Mouse (Mus musculus) lung, embryonic 15.5 days (tissue): ENCODE measurements around the gene Gm14403. TPM values are rescaled to one million over a fixed set of nuclear protein-coding genes. Genes with fewer than 3 reads are reported as not detected.
"Not testable (repeated sequence)": the region's sequence is repeated elsewhere in the genome, so short reads cannot be mapped to it uniquely, and the experiment has no call there.

Experiments
- ATAC-seq: fragments of 200-750 bp; cut with Nextera tagmentation; 2 replicates; pipeline ENCODE4 v1.8.0; 2017; ENCODE audit warnings: moderate number of reproducible peaks, borderline replicate concordance; ENCODE audit not compliant: low FRiP score, low TSS enrichment; ENCODE audit errors: extremely low read depth
- H3K27ac ChIP-seq: fragments of 300-500 bp; sonication (generic); 2 replicates; pipeline ENCODE4 v1.5.1; 2015; ENCODE audit warnings: moderate library complexity, mild to moderate bottlenecking, inconsistent platforms
- H3K27me3 ChIP-seq: fragments of 300-500 bp; sonication (generic); 2 replicates; pipeline ENCODE4 v1.6.1; 2015; ENCODE audit warnings: inconsistent platforms
- H3K36me3 ChIP-seq: fragments of 300-500 bp; sonication (generic); 2 replicates; pipeline ENCODE4 v1.6.1; 2015; ENCODE audit warnings: inconsistent platforms
- H3K4me1 ChIP-seq: fragments of 300-500 bp; sonication (generic); 2 replicates; pipeline ENCODE4 v1.6.1; 2015; ENCODE audit warnings: inconsistent platforms
- H3K4me2 ChIP-seq: fragments of 300-500 bp; sonication (generic); 2 replicates; pipeline ENCODE4 v1.6.1; 2015; ENCODE audit warnings: inconsistent platforms, mild to moderate bottlenecking, moderate library complexity
- H3K4me3 ChIP-seq: fragments of 300-500 bp; sonication (generic); 2 replicates; pipeline ENCODE4 v1.5.1; 2015; ENCODE audit warnings: mild to moderate bottlenecking, inconsistent platforms
- H3K9ac ChIP-seq: fragments of 300-500 bp; sonication (generic); 2 replicates; pipeline ENCODE4 v1.6.1; 2015; ENCODE audit warnings: inconsistent platforms
- H3K9me3 ChIP-seq: fragments of 300-500 bp; sonication (generic); 2 replicates; pipeline ENCODE4 v1.6.1; 2016; ENCODE audit warnings: inconsistent platforms
- WGBS: fragments of 180-500 bp; shearing (Covaris S2); methylation state at CpG from one replicate; pipeline ENCODE4 v1.1.7; 2015; 5-methylcytosine and 5-hydroxymethylcytosine counted together
- polyA plus RNA-seq: library from polyadenylated mRNA; unstranded; fragments of >200 nt; fragmentation: Nextera tagmentation; extraction: Ambion mirVana; gene quantifications from 2 replicates; pipeline ENCODE4 v1.2.1, GENCODE M21; 2015

Gm14403 gene
- polyA plus RNA-seq, 1 experiment from 2014 or later, result 9.7 TPM

- ATAC-seq, H3K4me1 ChIP-seq, H3K36me3 ChIP-seq, H3K4me2 ChIP-seq, H3K9ac ChIP-seq, H3K9me3 ChIP-seq, H3K4me3 ChIP-seq, H3K27me3 ChIP-seq, H3K27ac ChIP-seq: not testable (repeated sequence)
- WGBS, result 81% methylated on average over 7 of the region's 7 CpGs
Measured at GRCm38 (mm10) chr2:177518354-177518753, 20.3 kb downstream of the Gm14403 start.

- H3K9ac ChIP-seq, H3K4me1 ChIP-seq, H3K36me3 ChIP-seq, ATAC-seq, H3K27ac ChIP-seq, H3K4me2 ChIP-seq, H3K4me3 ChIP-seq, H3K9me3 ChIP-seq, H3K27me3 ChIP-seq: not testable (repeated sequence)
- WGBS, result 81% methylated on average over 1 of the region's 1 CpGs
Measured at GRCm38 (mm10) chr2:177518960-177519359, 20.9 kb downstream of the Gm14403 start.

DNA sequence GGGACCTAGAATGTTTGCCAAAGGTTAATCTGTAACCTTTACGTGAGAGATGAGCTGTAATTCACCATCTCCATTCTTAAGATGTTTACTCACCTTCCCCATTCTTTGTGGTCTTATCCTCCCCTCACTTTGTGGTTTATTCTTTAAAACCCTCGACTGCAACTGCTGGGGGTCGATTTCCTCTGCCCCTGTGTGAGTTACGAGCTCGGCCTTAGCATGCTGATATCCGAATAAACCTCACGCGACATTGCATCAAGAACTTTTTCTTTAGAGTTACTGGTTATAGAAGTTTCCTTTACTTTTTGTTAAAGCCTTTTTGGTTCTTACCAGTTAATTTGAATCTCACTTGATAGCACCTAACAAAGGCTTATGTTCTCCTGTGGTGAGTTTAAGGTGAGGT lies 22.0 kb downstream of the Gm14403 start:
- no peaks in the 10 kb centered on the region for H3K9me3 ChIP-seq
- no peak overlapping the region for H3K4me3 ChIP-seq
- H3K4me2 ChIP-seq, result no peak overlapping the region
- H3K36me3 ChIP-seq, result no peaks in the 10 kb centered on the region
- no peak overlapping the region for H3K9ac ChIP-seq
- no peaks in the 10 kb centered on the region for H3K4me1 ChIP-seq
- H3K27me3 ChIP-seq, result no peaks in the 10 kb centered on the region
- 79% methylated on average over 8 of the region's 8 CpGs for WGBS
- no peak overlapping the region for H3K27ac ChIP-seq
- ATAC-seq, result no peak

- no peaks in the 10 kb centered on the region for H3K36me3 ChIP-seq
- no peaks in the 10 kb centered on the region for H3K9me3 ChIP-seq
- no peaks in the 10 kb centered on the region for H3K27me3 ChIP-seq
- H3K4me3 ChIP-seq, result no peak overlapping the region
- no peak overlapping the region for H3K9ac ChIP-seq
- H3K27ac ChIP-seq, result no peak overlapping the region
- H3K4me1 ChIP-seq, result no peaks in the 10 kb centered on the region
- ATAC-seq, result no peak
- 90% methylated on average over 20 of the region's 20 CpGs for WGBS
- H3K4me2 ChIP-seq, result no peak overlapping the region
Measured at GRCm38 (mm10) chr2:177523061-177523460, 25.0 kb downstream of the Gm14403 start.

DNA sequence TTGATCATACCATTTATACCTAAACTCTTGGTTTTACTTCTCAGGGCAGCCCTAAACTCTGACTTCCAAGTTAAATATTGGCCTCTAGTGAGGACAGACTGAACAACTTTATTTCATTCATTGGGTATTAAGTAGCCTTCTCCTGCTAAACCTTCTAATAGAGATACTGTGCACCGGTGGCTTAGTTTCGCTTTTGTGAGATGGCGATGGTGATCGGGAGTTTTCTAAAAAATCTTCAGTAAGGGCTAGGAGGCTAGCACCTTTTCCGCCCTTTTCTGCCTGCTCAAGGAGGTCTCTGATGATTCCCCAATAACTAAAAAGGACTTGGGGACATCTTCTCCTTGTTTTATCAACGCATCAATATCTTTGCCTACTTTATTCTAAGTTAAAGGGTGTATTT lies 25.7 kb downstream of the Gm14403 start:
- not testable (repeated sequence) for H3K27ac ChIP-seq, H3K4me3 ChIP-seq, H3K9ac ChIP-seq, H3K36me3 ChIP-seq, H3K9me3 ChIP-seq, ATAC-seq, H3K27me3 ChIP-seq, H3K4me2 ChIP-seq, H3K4me1 ChIP-seq
- WGBS, result 90% methylated on average over 6 of the region's 6 CpGs

DNA sequence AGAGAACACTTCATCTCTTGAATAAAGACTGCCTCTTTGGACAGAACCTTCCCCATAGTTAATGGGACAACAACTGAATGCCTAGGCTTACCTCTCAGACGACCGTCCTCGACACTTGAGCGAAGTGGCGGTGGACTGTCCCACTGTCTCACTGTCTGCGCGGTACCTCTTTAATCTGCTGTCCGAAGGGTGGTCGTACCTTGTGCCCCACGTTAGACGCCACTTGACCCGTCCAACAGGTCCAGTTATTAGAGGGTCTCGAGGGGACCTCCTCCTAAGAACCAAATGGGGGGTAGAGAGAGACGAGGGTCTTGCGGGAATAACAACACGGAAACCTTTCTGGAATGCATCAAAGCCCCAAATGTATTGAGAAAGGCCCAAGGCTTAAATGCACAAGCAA lies 26.2 kb downstream of the Gm14403 start:
- H3K9me3 ChIP-seq, H3K36me3 ChIP-seq, H3K4me1 ChIP-seq, H3K4me3 ChIP-seq, ATAC-seq, H3K27me3 ChIP-seq, H3K9ac ChIP-seq, H3K4me2 ChIP-seq, H3K27ac ChIP-seq: not testable (repeated sequence)
- 88% methylated on average over 16 of the region's 16 CpGs for WGBS

- WGBS, result 68% methylated on average over 9 of the region's 9 CpGs
- no peak overlapping the region for H3K9ac ChIP-seq
Measured at GRCm38 (mm10) chr2:177535876-177536275, 37.9 kb downstream of the Gm14403 start.

GRCm38 (mm10) chr2:177537141-177537540 lies 39.1 kb downstream of the Gm14403 start:
- H3K27ac ChIP-seq, H3K4me2 ChIP-seq, H3K36me3 ChIP-seq, ATAC-seq, H3K4me1 ChIP-seq, H3K4me3 ChIP-seq, H3K9ac ChIP-seq, H3K9me3 ChIP-seq, H3K27me3 ChIP-seq: not testable (repeated sequence)
- WGBS, result 84% methylated on average over 2 of the region's 2 CpGs

More at GRCm38 (mm10) chr2:177535876-177536275, 37.9 kb downstream of the Gm14403 start:
- Histone ChIP-seq H3K9me3 (0 out of 2 replicates have a peak, but pooled peaks cover 2% of the 10 kb centered on the region), H3K4me3 (no peak overlapping the region), H3K36me3 (no peaks in the 10 kb centered on the region), H3K4me2 (no peak overlapping the region), H3K27ac (no peak overlapping the region), H3K4me1 (no peaks in the 10 kb centered on the region), H3K27me3 (no peaks in the 10 kb centered on the region)
- no peak for ATAC-seq

DNA sequence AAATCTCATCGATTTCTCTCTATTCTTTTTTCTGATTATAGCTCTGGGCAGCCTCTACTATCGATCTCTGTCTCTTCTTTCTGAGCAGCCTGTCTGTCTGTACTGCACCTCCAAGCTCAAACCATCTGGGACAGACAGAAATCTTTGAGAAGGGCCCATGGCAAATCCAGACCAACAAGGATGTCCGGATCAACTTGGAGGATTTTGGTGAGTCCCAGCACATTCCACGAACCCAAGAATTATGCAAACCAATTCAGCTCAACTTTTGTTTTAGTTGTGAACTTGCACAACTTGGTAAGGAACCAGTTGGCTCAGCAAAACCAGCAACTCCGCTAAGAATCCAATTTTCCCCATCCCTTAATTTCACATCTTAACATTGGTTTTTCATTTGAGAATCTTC lies 39.7 kb downstream of the Gm14403 start:
- H3K4me1 ChIP-seq, H3K27ac ChIP-seq, H3K27me3 ChIP-seq, H3K9ac ChIP-seq, H3K36me3 ChIP-seq, ATAC-seq, H3K4me3 ChIP-seq, H3K4me2 ChIP-seq, H3K9me3 ChIP-seq: not testable (repeated sequence)
- 80% methylated on average over 5 of the region's 5 CpGs for WGBS

DNA sequence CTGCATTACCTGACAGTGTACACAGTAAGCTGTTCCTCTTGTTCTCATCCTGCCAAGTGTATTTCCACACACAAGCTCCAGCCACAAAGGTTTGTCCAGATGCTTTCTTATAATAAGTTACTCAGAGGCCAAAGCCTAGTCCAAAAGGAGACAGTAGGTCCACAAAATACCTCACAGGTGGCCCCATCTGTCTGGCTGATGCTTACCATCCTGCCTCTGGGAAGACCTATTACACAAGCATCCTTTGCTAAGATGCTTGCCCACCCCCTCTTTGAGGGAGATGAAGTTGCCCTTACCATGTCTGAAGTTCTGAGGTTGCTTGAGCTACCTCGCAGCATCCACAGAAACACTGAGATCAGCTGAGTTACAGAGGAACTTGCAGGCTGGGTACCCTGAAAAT lies 57.2 kb downstream of the Gm14403 start:
- H3K4me3 ChIP-seq, H3K36me3 ChIP-seq, H3K27ac ChIP-seq, H3K4me2 ChIP-seq, H3K9me3 ChIP-seq, H3K4me1 ChIP-seq, H3K27me3 ChIP-seq, ATAC-seq, H3K9ac ChIP-seq: not testable (repeated sequence)
- WGBS, result 60% methylated on average over 1 of the region's 1 CpGs

Other genes with a start within 250 kb of the Gm14403 start
- gene Gm14409, start 231.2 kb upstream of the Gm14403 start, polyA plus RNA-seq, result not detected in 2 replicates
- gene Gm14412, start 173.9 kb upstream of the Gm14403 start, polyA plus RNA-seq, result 0.25 and 0.30 TPM in 2 replicates
- gene Gm14418, start 99.9 kb upstream of the Gm14403 start, polyA plus RNA-seq, result 12.3 and 14.0 TPM in 2 replicates
- 16.2 and 20.0 TPM in 2 replicates for gene Zfp970, start 33.5 kb upstream of the Gm14403 start, polyA plus RNA-seq
- gene Gm14406, start 80.0 kb downstream of the Gm14403 start, polyA plus RNA-seq, result not detected in 2 replicates